Mouse (Mus musculus) cortical plate, adult 2 months (tissue): Measurements from ENCODE around the gene Zdhhc4.

Experiments
- CTCF ChIP-seq: fragments of 200-500 bp; IDR thresholded peaks from 2 replicates; pipeline ENCODE4 v1.5.1; 2011; ENCODE audit warnings: mild to moderate bottlenecking, control low read depth, low read length; ENCODE audit not compliant: insufficient read depth; ENCODE audit errors: extremely low read depth
- POLR2A ChIP-seq: fragments of 200-500 bp; IDR thresholded peaks from 2 replicates; pipeline ENCODE4 v1.6.1; 2011; ENCODE audit warnings: mild to moderate bottlenecking, low read length, control low read depth; ENCODE audit not compliant: insufficient read depth; ENCODE audit errors: extremely low read depth

DNA sequence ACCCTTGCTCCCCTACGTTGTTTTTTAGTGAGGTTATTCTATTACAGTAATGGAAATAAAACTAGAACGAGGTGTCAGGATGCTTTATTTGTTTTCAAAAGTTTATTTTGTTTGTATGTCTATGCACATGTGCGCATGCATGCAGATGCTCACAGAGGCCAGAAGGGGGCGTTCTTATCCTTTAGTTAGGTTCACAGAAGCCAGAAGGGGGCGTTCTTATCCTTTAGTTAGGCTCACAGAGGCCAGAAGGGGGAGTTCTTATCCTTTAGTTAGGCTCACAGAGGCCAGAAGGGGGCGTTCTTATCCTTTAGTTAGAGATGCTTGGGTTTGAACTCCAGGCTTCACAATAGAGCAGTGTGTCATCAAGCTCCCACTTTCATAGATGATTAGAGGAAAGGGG lies 7.5 kb upstream of the Zdhhc4 start:
- TF ChIP-seq CTCF (peak; percentile 27), POLR2A (no peak)
